Mouse (Mus musculus) cerebellum, postnatal 25 days (tissue): ENCODE results near the gene Gal3st2b.
A peak's percentile ranks its signal among the peaks of the same experiment; 100 is the strongest.
"Not testable (repeated sequence)": the region's sequence is repeated elsewhere in the genome, so short reads cannot be mapped to it uniquely, and the experiment has no call there.

ENCODE experiments used
- DNase-seq, 2 experiments: peaks; one replicate each; pipeline ENCODE4 v3.0.0; 2021; ENCODE audit warnings: mixed read lengths in 2 of 2

Gene Gal3st2b

DNA sequence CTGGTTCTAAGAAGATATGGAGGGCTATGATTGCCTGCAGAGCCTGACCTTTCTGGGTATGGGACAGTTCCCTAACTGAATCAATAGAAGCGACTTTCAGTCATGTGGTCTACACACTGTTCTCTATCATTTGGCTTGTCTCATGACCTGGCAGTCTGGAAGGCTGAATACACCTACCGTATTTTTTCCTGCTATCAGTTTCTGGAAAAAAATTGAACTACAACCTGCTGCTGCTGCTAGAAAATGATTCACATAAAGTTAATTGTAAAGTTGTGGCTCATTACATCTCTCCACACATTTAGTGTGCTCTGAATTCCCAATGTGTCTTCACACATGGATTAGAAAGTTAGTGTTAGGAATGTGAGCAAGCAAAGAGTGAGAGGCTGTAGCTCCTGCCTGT, at the start of gene Gal3st2b:
Gene Gal3st2b (plus strand): TSS at position 301 of the 400 bp plus-strand sequence.
- not testable (repeated sequence) for DNase-seq

DNA sequence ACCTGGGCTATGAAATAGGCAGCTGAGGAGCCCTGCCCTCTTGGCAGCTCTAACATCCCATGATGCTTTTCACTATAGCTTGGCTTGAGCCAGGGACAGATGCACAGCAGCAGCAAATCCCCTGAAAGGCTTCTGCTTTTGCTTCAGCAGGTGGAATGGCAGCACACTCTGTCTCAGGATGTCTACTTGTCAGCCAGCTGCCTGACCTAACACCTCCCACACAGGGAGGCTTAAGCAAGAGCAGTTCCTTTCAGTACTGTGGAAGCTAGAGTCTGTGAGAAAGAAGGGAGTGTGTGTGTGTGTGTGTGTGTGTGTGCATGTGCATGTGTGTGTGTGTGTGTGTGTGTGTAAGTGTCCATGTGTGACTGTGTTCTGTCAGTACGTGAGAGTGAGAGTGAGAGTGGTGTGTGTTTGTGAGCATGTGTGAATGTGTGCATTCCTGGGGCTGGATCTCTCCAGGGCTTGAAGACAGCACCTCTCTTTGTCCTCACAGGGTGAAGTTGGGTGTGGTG, 46.5 kb upstream of the Gal3st2b start:
- DNase-seq: not testable (repeated sequence)

DNA sequence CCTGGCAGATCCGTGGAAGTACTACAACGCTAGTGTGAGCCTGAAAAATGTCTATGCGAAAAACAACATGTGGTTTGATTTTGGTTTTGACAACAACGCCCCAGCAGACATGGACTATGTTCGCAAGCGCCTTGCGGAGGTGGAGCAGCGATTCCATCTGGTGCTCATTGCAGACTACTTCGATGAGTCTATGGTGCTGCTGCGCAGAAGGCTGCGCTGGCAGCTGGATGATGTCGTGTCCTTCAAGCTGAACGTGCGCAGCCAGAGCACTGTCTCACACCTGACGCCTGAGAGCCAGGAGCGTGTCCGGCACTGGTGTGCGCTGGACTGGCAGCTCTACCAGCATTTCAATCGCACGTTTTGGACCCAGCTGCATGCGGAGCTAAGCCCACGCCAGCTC, 43.7 kb upstream of the Gal3st2b start:
- DNase-seq: not testable (repeated sequence)

DNA sequence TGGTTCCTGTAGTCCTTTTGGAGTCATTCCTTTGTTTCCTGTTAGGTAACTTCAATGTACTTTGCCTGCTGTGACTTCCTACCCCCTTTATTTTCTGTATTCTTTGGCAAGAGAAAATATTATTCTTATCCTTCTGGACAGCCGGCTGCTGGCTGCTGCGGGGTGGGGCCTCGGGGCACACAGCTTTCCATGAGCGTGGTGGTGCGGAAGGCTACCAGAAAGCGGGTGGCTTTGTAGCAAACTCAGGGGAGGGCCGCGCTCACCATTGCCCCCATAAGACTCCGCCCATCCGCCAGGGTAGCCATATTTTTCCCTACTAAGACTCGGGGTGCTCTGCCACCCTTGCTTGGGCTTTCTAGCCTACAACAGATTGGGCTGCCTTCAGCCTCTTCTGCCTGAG, 36.3 kb upstream of the Gal3st2b start:
- not testable (repeated sequence) for DNase-seq

DNA sequence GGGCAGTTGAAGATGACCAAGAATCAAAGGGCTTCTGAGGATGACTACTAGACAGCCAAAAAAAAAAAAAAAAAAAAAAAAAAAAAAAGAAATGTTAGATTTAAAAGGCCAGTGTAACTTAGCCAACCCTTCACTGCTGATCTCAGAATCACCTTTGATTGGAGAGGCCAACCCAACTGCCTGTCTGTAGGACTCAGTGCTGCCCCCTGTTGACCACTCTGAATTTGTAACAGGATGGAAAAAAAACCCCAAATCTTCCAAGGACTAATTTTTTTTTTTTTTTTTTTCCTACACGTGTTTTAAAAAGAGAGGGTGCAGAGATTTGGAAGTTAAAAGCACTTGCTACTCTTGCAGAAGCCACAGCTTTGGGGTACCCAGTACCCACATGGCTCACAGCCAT, 27.2 kb upstream of the Gal3st2b start:
- peak in 1 of 2 experiments; percentile 13 for DNase-seq

DNA sequence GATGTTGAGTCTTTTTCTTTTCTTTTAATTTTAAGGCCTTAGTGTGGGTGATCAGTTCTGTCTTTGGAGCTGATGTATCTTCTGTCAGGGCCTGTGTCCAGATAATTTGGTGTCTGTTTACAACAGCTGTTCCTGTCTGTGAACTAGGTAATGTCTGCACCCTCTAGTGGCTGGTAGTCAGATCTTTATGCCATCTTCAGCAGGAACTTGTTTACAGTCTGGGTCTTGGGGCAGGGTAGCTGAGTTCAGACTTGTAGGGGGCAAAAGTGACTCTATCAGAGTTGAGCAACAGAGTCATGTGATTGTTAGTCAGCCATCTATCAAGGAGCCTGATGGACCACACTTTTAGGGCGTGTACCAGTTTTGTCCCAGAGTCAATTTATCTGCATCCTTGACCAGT, 20.7 kb upstream of the Gal3st2b start:
- DNase-seq: not testable (repeated sequence)

DNA sequence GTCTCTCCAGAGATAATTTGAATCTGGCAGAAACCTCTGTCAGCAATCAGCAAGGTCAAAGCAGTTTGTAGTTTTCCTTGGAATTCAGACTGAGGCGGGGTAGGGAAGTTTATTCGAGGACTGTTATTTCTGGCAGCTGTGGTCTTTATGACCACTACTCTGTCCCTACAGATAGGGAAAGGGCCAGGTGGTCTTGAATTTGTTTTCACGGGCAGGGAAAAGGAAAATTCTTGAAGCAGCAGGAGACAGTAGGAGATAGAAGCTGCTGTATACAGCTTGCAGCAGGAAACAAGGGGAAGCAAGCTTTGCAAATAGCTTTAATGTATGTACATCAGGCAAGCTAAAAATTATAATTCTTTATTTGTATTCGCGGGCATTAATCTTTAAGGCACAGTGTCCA, 16.8 kb upstream of the Gal3st2b start:
- DNase-seq: not testable (repeated sequence)

DNA sequence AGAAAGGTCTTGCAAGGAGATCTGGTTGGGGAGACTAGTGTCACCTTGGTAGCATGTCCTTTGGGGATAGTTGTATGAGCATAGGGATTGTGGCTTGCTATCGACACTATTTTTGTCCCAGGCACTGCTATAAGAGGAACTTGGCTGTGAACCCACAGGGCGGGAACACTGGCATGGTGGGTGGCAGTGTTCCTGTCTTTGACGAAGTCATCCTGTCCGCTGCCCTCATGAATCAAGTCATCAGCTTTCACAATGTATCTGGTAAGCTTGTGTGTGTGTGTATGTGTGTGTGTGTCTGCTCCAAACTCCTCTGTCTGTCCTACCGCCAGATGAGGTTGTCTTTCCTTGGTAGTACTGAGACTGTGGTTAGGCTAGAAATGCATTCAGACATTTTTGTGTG, 11.4 kb upstream of the Gal3st2b start:
- not testable (repeated sequence) for DNase-seq

DNA sequence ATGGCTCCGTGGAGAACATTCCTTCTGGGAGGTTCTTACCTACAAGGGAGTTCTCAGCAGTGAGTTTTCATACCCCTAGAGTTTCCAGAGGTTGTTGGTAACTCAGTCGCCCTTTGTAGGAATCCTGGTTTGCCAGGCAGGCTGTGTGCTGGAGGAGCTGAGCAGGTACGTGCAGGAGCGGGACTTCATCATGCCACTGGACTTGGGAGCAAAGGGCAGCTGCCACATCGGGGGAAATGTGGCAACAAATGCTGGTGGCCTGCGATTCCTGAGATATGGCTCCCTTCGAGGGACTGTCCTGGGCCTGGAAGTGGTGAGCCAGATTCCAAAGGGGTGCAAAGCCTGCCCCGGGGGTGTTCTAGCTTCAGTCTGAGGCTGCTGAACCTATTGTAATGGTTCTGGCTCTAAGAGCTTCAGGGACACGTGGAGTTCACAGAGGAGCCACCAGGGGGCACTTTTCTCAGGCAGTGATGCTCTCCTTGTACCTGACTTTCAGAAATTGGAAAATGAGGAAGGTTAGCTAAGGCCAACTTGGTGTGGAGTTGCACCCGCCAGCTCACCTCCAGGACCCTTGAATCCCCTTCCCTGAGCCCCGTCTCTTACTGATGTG, 9.0 kb upstream of the Gal3st2b start:
- not testable (repeated sequence) for DNase-seq

- DNase-seq: not testable (repeated sequence)
Observed at GRCm38 (mm10) chr1:93911877-93912276, 6.2 kb upstream of the Gal3st2b start.

DNA sequence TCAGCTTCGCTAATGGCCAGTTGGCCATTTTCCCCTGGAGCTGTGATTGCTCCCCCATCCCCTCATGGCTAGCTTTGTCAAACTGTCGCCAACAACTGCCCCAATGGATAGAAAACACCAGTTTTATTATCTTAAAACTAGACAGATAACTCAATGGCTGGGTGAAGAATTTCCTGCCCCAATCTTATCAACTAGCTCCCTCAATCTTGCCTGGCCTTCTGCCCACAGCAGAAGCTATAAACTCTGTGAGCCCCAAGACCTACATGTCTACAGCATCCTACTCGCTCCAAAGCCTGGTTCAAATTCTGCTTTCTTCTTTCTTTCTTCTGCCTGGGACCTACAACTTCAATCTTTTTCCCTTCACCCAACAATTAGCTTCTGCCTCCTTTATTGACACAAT, 951 bp upstream of the Gal3st2b start:
- DNase-seq: not testable (repeated sequence)

GRCm38 (mm10) chr1:93918775-93919174, 664 bp downstream of the Gal3st2b start:
- not testable (repeated sequence) for DNase-seq

DNA sequence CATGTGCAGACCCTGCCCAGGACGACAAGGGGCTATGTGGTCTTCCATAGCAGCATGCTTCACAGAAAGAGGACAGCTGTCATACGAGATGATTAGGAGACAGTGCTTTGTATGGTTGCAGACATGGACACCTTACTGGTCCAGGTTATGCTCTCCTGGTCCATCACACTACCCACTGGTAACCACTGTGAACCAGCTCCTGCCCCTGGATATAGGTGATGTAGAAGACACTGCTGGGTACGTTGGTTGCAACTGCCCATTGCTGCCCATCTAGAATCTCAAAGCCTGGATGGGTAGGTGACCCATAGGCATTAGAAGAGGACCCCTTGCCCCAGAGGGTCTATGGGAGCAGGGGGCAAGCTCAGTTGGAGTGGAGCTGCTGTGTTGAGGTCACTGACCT, 1.2 kb downstream of the Gal3st2b start:
- DNase-seq: not testable (repeated sequence)

DNA sequence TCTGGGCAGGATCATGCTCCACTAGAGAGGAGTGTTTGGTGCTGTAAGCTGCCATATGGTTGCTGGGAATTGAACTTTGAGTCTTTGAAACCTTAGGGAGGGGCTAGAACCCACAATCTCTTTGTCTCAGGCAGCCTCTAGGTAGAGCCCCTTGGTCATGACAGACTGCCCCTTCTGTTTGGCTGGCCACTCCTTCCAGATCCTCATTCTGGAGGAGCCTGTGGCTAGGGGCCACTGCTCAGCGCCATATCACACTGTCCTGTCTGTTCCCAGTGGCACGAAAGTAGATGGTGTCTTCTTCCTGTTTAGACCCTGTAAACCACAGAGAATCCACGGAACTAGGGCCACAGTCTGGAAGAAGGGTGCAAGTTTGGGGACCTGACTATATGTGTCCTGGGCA, 4.5 kb downstream of the Gal3st2b start:
- not testable (repeated sequence) for DNase-seq

DNA sequence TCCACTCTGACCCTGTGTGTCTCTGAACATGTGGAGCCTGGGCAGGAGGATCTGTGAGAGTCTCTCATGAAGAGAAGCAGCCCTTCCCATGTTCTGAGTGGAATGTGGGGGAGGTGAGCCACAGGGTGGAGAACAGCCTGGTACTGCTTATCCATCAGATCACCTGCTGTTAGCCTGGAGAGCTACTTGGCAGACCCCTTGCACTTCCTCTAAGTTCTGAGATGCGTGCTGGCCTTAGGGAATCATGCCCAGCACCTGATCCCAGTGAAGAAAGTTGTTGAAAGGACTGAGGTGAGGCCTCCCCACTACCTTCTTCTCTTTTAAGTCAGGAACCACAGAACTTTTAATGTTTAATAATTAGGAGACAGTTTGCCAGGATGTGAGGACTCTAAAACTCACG, 5.0 kb downstream of the Gal3st2b start:
- not testable (repeated sequence) for DNase-seq

GRCm38 (mm10) chr1:93935378-93935777, 17.3 kb downstream of the Gal3st2b start:
- peak; percentile 23 to 38 for DNase-seq

DNA sequence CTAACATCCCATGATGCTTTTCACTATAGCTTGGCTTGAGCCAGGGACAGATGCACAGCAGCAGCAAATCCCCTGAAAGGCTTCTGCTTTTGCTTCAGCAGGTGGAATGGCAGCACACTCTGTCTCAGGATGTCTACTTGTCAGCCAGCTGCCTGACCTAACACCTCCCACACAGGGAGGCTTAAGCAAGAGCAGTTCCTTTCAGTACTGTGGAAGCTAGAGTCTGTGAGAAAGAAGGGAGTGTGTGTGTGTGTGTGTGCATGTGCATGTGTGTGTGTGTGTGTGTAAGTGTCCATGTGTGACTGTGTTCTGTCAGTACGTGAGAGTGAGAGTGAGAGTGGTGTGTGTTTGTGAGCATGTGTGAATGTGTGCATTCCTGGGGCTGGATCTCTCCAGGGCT, 19.7 kb downstream of the Gal3st2b start:
- not testable (repeated sequence) for DNase-seq

DNA sequence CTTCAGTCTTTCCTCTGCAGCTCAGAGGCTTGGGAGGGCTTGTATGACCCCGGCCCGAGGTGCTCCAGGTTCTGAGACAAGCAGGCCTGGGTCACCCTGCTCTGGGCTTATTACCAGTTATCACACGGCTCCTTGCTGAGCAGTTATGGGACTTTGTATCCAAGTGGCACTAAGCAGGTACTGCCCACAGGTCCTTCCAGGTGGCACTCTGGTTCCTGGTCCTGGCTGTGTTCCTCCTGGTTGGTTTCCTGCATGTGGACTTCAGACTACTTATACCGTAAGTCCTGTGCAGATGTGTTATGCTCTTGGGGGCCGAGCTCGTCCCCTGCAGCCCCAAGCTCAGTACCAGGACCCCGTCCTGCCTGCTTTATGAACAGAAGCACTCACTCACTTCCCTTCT, 20.3 kb downstream of the Gal3st2b start:
- DNase-seq: not testable (repeated sequence)

DNA sequence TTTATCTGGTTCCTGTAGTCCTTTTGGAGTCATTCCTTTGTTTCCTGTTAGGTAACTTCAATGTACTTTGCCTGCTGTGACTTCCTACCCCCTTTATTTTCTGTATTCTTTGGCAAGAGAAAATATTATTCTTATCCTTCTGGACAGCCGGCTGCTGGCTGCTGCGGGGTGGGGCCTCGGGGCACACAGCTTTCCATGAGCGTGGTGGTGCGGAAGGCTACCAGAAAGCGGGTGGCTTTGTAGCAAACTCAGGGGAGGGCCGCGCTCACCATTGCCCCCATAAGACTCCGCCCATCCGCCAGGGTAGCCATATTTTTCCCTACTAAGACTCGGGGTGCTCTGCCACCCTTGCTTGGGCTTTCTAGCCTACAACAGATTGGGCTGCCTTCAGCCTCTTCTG, 31.0 kb downstream of the Gal3st2b start:
- DNase-seq: not testable (repeated sequence)

GRCm38 (mm10) chr1:93966489-93966888, 48.4 kb downstream of the Gal3st2b start:
- not testable (repeated sequence) for DNase-seq

DNA sequence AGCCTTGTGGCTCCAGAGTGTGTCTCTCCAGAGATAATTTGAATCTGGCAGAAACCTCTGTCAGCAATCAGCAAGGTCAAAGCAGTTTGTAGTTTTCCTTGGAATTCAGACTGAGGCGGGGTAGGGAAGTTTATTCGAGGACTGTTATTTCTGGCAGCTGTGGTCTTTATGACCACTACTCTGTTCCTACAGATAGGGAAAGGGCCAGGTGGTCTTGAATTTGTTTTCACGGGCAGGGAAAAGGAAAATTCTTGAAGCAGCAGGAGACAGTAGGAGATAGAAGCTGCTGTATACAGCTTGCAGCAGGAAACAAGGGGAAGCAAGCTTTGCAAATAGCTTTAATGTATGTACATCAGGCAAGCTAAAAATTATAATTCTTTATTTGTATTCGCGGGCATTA, 52.3 kb downstream of the Gal3st2b start:
- not testable (repeated sequence) for DNase-seq

GRCm38 (mm10) chr1:93970797-93971196, 52.7 kb downstream of the Gal3st2b start:
- not testable (repeated sequence) for DNase-seq

- not testable (repeated sequence) for DNase-seq
Observed at GRCm38 (mm10) chr1:93975764-93976163, 57.7 kb downstream of the Gal3st2b start.

- DNase-seq: not testable (repeated sequence)
Observed at GRCm38 (mm10) chr1:93978287-93978686, 60.2 kb downstream of the Gal3st2b start.

GRCm38 (mm10) chr1:93980932-93981331, 62.8 kb downstream of the Gal3st2b start:
- DNase-seq: not testable (repeated sequence)
